Mouse (Mus musculus): ENCODE measurements around the gene Slc29a1. TPM values are rescaled to one million over a fixed set of nuclear protein-coding genes. Genes with fewer than 3 reads are reported as not detected.
"Not testable (repeated sequence)": the region's sequence is repeated elsewhere in the genome, so short reads cannot be mapped to it uniquely, and the experiment has no call there.

Slc29a1 gene
- total RNA-seq, 2 experiments from 2014 or later: 21.1 to 23.0 TPM

- H3K27ac ChIP-seq: no peak overlapping the region
- DNase-seq (ENCODE audit: low spot score in 2 of 2): peak; percentile 72 to 79
- peak overlapping the region; percentile 38 for H3K4me3 ChIP-seq
- TF ChIP-seq CTCF (conservative IDR thresholded peaks at IDR 0.05): peak; percentile 98
Observed at GRCm38 (mm10) chr17:45626577-45627134, 27.2 kb upstream of the Slc29a1 start.

- not testable (repeated sequence) for H3K4me3 ChIP-seq; DNase-seq (ENCODE audit: low spot score in 2 of 2); H3K27ac ChIP-seq
Observed at GRCm38 (mm10) chr17:45623425-45623824, 24.0 kb upstream of the Slc29a1 start.

- H3K27ac ChIP-seq: peak overlapping the region; percentile 20; the same call in 1 of the 2 replicates
- no peak for DNase-seq (ENCODE audit: low spot score in 2 of 2)
- no peak for TF ChIP-seq CTCF (conservative IDR thresholded peaks at IDR 0.05)
- peak overlapping the region; percentile 18; the same call in 1 of the 2 replicates for H3K4me3 ChIP-seq
Observed at GRCm38 (mm10) chr17:45619386-45620256, 20.2 kb upstream of the Slc29a1 start.

GRCm38 (mm10) chr17:45618941-45619385, 19.6 kb upstream of the Slc29a1 start:
- DNase-seq (ENCODE audit: low spot score in 2 of 2): no peak
- peak overlapping the region; percentile 20; the same call in 1 of the 2 replicates for H3K27ac ChIP-seq
- no peak overlapping the region for H3K4me3 ChIP-seq
- no peak for TF ChIP-seq CTCF (conservative IDR thresholded peaks at IDR 0.05)

- DNase-seq (ENCODE audit: low spot score in 2 of 2): no peak
- no peak for TF ChIP-seq CTCF (conservative IDR thresholded peaks at IDR 0.05)
- no peak overlapping the region for H3K4me3 ChIP-seq
- no peak overlapping the region for H3K27ac ChIP-seq
Observed at GRCm38 (mm10) chr17:45617655-45618054, 18.2 kb upstream of the Slc29a1 start.

GRCm38 (mm10) chr17:45616679-45617078, 17.3 kb upstream of the Slc29a1 start:
- TF ChIP-seq CTCF (conservative IDR thresholded peaks at IDR 0.05): no peak
- Histone ChIP-seq H3K4me3 (no peak overlapping the region), H3K27ac (no peak overlapping the region)
- no peak for DNase-seq (ENCODE audit: low spot score in 2 of 2)

- TF ChIP-seq CTCF (conservative IDR thresholded peaks at IDR 0.05): no peak
- Histone ChIP-seq H3K4me3 (no peak overlapping the region), H3K27ac (no peak overlapping the region)
- no peak for DNase-seq (ENCODE audit: low spot score in 2 of 2)
Observed at GRCm38 (mm10) chr17:45616046-45616650, 16.7 kb upstream of the Slc29a1 start.

- H3K27ac ChIP-seq: no peak overlapping the region
- no peak for TF ChIP-seq CTCF (conservative IDR thresholded peaks at IDR 0.05)
- no peak overlapping the region for H3K4me3 ChIP-seq
- DNase-seq (ENCODE audit: low spot score in 2 of 2): no peak
Observed at GRCm38 (mm10) chr17:45612921-45613320, 13.5 kb upstream of the Slc29a1 start.

- DNase-seq (ENCODE audit: low spot score in 2 of 2): no peak
- H3K27ac ChIP-seq: no peak overlapping the region
- no peak overlapping the region for H3K4me3 ChIP-seq
- no peak for TF ChIP-seq CTCF (conservative IDR thresholded peaks at IDR 0.05)
Observed at GRCm38 (mm10) chr17:45612008-45612407, 12.6 kb upstream of the Slc29a1 start.

- TF ChIP-seq CTCF (conservative IDR thresholded peaks at IDR 0.05): no peak
- Histone ChIP-seq H3K27ac (no peak overlapping the region), H3K4me3 (no peak overlapping the region)
- no peak for DNase-seq (ENCODE audit: low spot score in 2 of 2)
Observed at GRCm38 (mm10) chr17:45610144-45610866, 10.9 kb upstream of the Slc29a1 start.

- H3K27ac ChIP-seq: no peak overlapping the region
- no peak overlapping the region for H3K4me3 ChIP-seq
- no peak for DNase-seq (ENCODE audit: low spot score in 2 of 2)
- no peak for TF ChIP-seq CTCF (conservative IDR thresholded peaks at IDR 0.05)
Observed at GRCm38 (mm10) chr17:45608396-45608795, 9.0 kb upstream of the Slc29a1 start.

- Histone ChIP-seq H3K4me3 (no peak overlapping the region), H3K27ac (no peak overlapping the region)
- TF ChIP-seq CTCF (conservative IDR thresholded peaks at IDR 0.05): no peak
- DNase-seq (ENCODE audit: low spot score in 2 of 2): no peak
Observed at GRCm38 (mm10) chr17:45606992-45607879, 7.8 kb upstream of the Slc29a1 start.

Data from layer of hippocampus, adult 2 months (tissue).